Mouse (Mus musculus) liver, embryonic 11.5 days (tissue): ENCODE data around the gene Apol9a. TPM values are rescaled to one million over a fixed set of nuclear protein-coding genes. Genes with fewer than 3 reads are reported as not detected.

Experiments used
- ATAC-seq: fragments of 200-750 bp; cut with Nextera tagmentation; replicated peaks from 2 replicates; pipeline ENCODE4 v1.8.0; 2017; ENCODE audit warnings: moderate number of reproducible peaks, mild to moderate bottlenecking, moderate TSS enrichment, moderate library complexity; ENCODE audit not compliant: low FRiP score
- DNase-seq: peaks from one replicate; pipeline ENCODE4 v3.0.0-alpha.2; 2017; ENCODE audit warnings: low spot score
- H3K27ac ChIP-seq: fragments of 300-500 bp; sonication (generic); 2 replicates; pipeline ENCODE4 v1.5.1; 2014; ENCODE audit warnings: mild to moderate bottlenecking, low read depth, low read length, control low read depth
- H3K27me3 ChIP-seq: fragments of 300-500 bp; sonication (generic); replicated peaks from 2 replicates; pipeline ENCODE4 v1.6.1; 2014; ENCODE audit warnings: low read length, mixed read lengths; ENCODE audit not compliant: control insufficient read depth, insufficient read depth
- H3K36me3 ChIP-seq: fragments of 300-500 bp; sonication (generic); 2 replicates; pipeline ENCODE4 v1.6.1; 2014; ENCODE audit warnings: mild to moderate bottlenecking, low read length, moderate library complexity, mixed read lengths; ENCODE audit not compliant: control insufficient read depth, insufficient read depth
- H3K4me1 ChIP-seq: fragments of 300-500 bp; sonication (generic); replicated peaks from 2 replicates; pipeline ENCODE4 v1.6.1; 2014; ENCODE audit warnings: low read length, mixed read lengths; ENCODE audit not compliant: control insufficient read depth, insufficient read depth
- H3K4me2 ChIP-seq: fragments of 300-500 bp; sonication (generic); 2 replicates; pipeline ENCODE4 v1.6.1; 2014; ENCODE audit warnings: mild to moderate bottlenecking, control low read depth, moderate library complexity
- H3K4me3 ChIP-seq: fragments of 300-500 bp; sonication (generic); 2 replicates; pipeline ENCODE4 v1.5.1; 2014; ENCODE audit warnings: low read depth, low read length, control low read depth
- H3K9ac ChIP-seq: fragments of 300-500 bp; sonication (generic); 2 replicates; pipeline ENCODE4 v1.6.1; 2014; ENCODE audit warnings: low read depth, low read length, control low read depth
- H3K9me3 ChIP-seq: fragments of 300-500 bp; sonication (generic); 2 replicates; pipeline ENCODE4 v1.6.1; 2016; ENCODE audit warnings: low read length, inconsistent platforms, mixed read lengths; ENCODE audit not compliant: control insufficient read depth
- WGBS: fragments of 180-500 bp; shearing (Covaris S2); extraction: QIAGEN DNeasy Blood & Tissue Kit; methylation state at CpG from one replicate; pipeline ENCODE4 v1.1.7; 2014; 5-methylcytosine and 5-hydroxymethylcytosine counted together
- polyA plus RNA-seq: library from polyadenylated mRNA; unstranded; fragments of >200 nt; fragmentation: Nextera tagmentation; extraction: Ambion mirVana; gene quantifications from 2 replicates; pipeline ENCODE4 v1.2.1, GENCODE M21; 2014

The Apol9a gene
- polyA plus RNA-seq, 1 experiment from 2014 or later, result not detected

GRCm38 (mm10) chr15:77359084-77359483 is 51.9 kb downstream of the Apol9a start:
- 38% methylated on average over 6 of the region's 6 CpGs for WGBS
- no peak for DNase-seq
- peaks cover 22% of the 10 kb centered on the region for H3K4me1 ChIP-seq
- ATAC-seq, result no peak
- H3K27me3 ChIP-seq, result peaks cover 3% of the 10 kb centered on the region
- peak overlapping the region; percentile 61 for H3K4me2 ChIP-seq
- H3K36me3 ChIP-seq, result no peaks in the 10 kb centered on the region
- H3K9me3 ChIP-seq, result no peaks in the 10 kb centered on the region
- H3K9ac ChIP-seq, result no peak overlapping the region; the same call in 1 of the 2 replicates
- H3K27ac ChIP-seq, result no peak overlapping the region
- no peak overlapping the region for H3K4me3 ChIP-seq

- Histone ChIP-seq H3K27ac (no peak overlapping the region), H3K9ac (no peak overlapping the region; the same call in 1 of the 2 replicates), H3K4me1 (peaks cover 22% of the 10 kb centered on the region), H3K9me3 (no peaks in the 10 kb centered on the region), H3K36me3 (no peaks in the 10 kb centered on the region), H3K4me3 (no peak overlapping the region), H3K27me3 (peaks cover 3% of the 10 kb centered on the region), H3K4me2 (peak overlapping the region; percentile 61)
- ATAC-seq (peak; percentile 75), DNase-seq (peak; percentile 81)
- WGBS, result 5% methylated on average over 29 of the region's 29 CpGs
These were observed 52.5 kb downstream of the Apol9a start for GRCm38 (mm10) chr15:77358320-77359040.

- Histone ChIP-seq H3K27me3 (peaks cover 3% of the 10 kb centered on the region), H3K9ac (0 out of 2 replicates have a peak overlapping the region, but pooled peaks have one; percentile 44), H3K36me3 (no peaks in the 10 kb centered on the region), H3K27ac (no peak overlapping the region), H3K4me1 (peaks cover 22% of the 10 kb centered on the region), H3K9me3 (no peaks in the 10 kb centered on the region), H3K4me2 (peak overlapping the region; percentile 52), H3K4me3 (peak overlapping the region; percentile 26)
- DNase-seq (no peak), ATAC-seq (peak; percentile 66)
- WGBS, result 7% methylated on average over 11 of the region's 11 CpGs
These were observed 54.6 kb downstream of the Apol9a start for GRCm38 (mm10) chr15:77356248-77356810.

- ATAC-seq (no peak), DNase-seq (no peak)
- no peak overlapping the region for H3K9ac ChIP-seq
- WGBS, result 89% methylated on average over 6 of the region's 6 CpGs
- H3K27me3 ChIP-seq, result peaks cover 3% of the 10 kb centered on the region
- peaks cover 22% of the 10 kb centered on the region for H3K4me1 ChIP-seq
- H3K4me2 ChIP-seq, result no peak overlapping the region
- no peak overlapping the region for H3K4me3 ChIP-seq
- H3K27ac ChIP-seq, result no peak overlapping the region
- H3K36me3 ChIP-seq, result no peaks in the 10 kb centered on the region
- H3K9me3 ChIP-seq, result no peaks in the 10 kb centered on the region
These were observed 55.9 kb downstream of the Apol9a start for GRCm38 (mm10) chr15:77354848-77355551.

- no peaks in the 10 kb centered on the region for H3K36me3 ChIP-seq
- H3K4me3 ChIP-seq, result no peak overlapping the region
- no peak overlapping the region for H3K9ac ChIP-seq
- no peak for DNase-seq
- ATAC-seq, result no peak
- WGBS, result 48% methylated on average over 4 of the region's 4 CpGs
- no peak overlapping the region for H3K27ac ChIP-seq
- H3K4me1 ChIP-seq, result peaks cover 22% of the 10 kb centered on the region
- H3K9me3 ChIP-seq, result no peaks in the 10 kb centered on the region
- H3K4me2 ChIP-seq, result no peak overlapping the region
- H3K27me3 ChIP-seq, result peaks cover 3% of the 10 kb centered on the region
These were observed 56.5 kb downstream of the Apol9a start for GRCm38 (mm10) chr15:77354496-77354847.

Other genes with a start within 250 kb of the Apol9a start
- gene Rbfox2, start 104.1 kb downstream of the Apol9a start, polyA plus RNA-seq, result 24.3 and 26.6 TPM in 2 replicates
- not detected in 2 replicates for gene Apol7a, start 12.0 kb downstream of the Apol9a start, polyA plus RNA-seq
- gene Apol7b, start 36.4 kb upstream of the Apol9a start, polyA plus RNA-seq, result not detected in 2 replicates
- not detected in 2 replicates for gene Apol10a, start 65.9 kb upstream of the Apol9a start, polyA plus RNA-seq
- 0.10 TPM in 1 of 2 replicates, not detected in the other for gene Apol11a, start 97.1 kb upstream of the Apol9a start, polyA plus RNA-seq
- 0.08 TPM in 1 of 2 replicates, not detected in the other for gene Apol7c, start 122.2 kb upstream of the Apol9a start, polyA plus RNA-seq
- gene 1700025B11Rik, start 150.8 kb upstream of the Apol9a start, polyA plus RNA-seq, result not detected in 2 replicates
- gene Apol10b, start 185.0 kb upstream of the Apol9a start, polyA plus RNA-seq, result not detected in 2 replicates
- not detected in 2 replicates for gene Gm36245, start 188.1 kb upstream of the Apol9a start, polyA plus RNA-seq
- gene Apol11b, start 232.2 kb upstream of the Apol9a start, polyA plus RNA-seq, result 0.41 and 0.42 TPM in 2 replicates